Mouse (Mus musculus): ENCODE data around the gene Tas1r2. TPM values are rescaled to one million over a fixed set of nuclear protein-coding genes. Genes with fewer than 3 reads are reported as not detected.

Gene Tas1r2
- total RNA-seq, 2 experiments from 2014 or later, result not detected

DNA sequence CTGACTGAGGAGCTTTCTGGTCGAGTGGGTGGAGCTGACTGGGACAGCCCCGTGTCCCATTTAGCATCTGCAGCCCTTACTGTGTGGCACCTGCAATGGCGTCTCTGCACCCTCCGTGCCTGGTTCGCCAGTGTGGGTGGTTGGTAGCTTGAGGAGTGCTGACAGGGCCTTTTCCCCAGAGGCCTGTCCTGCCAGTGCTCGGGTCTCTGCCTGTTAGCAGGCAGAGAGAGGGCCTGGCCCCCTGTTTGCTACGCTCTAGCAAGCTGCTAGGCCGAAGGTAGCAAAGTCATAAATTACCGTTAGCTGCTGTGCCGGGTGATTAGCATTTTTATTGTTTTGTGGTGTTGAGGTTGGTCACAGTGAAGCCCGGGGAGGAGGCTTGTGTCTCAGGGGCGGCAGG, 13.5 kb upstream of the Tas1r2 start:
- no peak for DNase-seq

DNA sequence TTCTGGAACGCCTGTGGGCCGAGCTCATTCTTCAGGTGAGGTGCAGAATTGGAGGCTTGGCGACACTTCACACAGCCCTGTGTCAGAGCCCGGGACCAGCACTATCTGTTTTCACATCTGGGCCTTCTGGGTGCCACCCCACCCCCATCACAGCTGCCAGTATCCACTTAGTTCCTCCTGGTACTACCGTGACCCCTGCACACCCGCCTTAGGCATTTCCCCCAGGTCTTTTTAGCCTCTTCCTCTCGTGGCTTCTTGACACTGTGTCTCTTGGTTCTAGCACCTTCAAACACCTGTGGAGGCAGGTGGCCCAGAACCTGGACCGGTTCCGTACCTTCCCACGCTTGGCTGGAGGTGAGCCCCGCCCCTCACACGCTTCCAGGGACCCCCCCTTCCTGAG, 13.0 kb upstream of the Tas1r2 start:
- no peak for DNase-seq

DNA sequence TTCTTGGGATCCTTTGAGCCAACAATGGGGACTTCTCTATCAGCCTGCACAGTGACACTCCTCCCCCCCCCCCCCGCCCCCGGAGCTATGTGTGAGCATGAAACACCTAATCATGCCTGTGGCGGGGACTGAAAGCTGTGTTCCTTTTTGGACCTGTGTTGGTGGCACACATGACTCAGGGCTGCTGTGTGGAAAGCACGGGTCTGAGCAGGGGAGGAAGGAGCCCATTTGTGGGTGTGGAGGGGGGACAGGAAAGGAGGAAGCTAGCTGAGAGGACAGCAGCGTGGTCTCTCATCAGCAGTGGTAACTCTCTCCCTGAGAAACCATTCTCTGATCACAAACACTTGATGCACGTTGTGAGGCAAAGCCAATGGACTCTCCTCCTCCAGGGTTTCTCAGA, 12.6 kb upstream of the Tas1r2 start:
- no peak for DNase-seq

DNA sequence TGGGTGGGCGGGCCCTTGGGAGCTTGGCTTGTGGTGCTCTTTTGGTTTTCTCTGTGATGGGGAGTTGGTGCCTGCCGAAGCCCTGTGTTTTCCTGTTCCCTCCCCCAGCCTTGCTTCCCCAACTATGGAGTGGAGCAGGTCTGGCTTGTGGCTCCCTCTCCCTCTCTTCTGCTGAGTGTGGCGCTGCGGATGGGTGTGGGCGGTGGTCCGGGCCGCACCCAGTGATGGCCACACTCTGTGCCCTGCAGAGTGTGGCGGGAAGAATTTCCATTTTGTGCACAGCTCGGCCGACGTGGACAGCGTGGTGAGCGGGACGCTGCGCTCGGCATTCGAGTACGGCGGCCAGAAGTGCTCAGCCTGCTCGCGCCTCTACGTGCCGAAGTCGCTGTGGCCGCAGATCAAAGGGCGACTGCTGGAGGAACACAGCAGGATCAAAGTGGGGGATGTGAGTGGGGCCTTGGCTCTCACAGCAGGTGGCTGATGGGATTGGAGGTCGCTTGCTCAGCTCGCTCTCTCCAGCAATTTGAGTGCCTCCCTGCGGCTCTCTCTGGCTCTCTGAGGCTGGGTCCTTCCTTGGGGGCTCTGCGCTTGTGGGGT, 11.4 kb upstream of the Tas1r2 start:
- DNase-seq, result peak; percentile 29

DNA sequence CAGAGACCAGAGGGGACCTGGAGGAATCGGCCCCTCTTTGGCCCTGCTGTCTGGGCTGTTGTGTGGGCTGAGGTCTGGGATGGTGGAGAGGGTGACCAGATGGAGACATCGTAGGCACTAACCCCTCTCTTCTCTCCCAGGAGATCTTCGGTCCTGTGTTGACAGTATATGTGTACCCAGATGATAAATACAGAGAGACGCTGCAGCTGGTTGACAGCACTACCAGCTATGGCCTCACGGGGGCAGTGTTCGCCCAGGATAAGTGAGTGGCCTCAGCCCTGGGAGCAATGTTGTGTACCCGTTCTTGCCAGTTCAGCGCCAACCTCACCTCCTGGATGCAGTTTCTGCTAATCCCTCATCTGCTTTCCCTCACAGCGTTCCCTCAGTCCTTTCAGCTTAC, 9.4 kb upstream of the Tas1r2 start:
- DNase-seq, result peak; percentile 87

DNA sequence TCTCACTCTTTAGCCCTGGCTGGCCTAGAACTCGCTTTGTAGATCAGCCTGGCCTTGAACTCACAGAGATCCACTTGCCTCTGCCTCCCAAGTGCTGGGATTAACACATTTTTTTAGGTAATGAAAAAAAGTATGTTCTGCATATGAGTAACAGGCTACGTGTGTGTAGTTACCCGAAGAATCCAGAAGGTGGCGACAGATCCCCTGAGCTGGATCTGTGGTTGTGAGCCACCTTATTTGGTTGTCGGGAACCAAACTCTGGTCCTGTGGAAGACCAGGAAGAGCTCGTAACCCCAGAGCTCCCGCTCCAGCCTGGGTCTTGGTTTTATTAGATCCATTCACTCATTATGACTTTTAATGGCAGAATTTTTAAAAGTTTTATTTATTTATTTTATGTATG, 6.4 kb upstream of the Tas1r2 start:
- DNase-seq, result no peak

DNA sequence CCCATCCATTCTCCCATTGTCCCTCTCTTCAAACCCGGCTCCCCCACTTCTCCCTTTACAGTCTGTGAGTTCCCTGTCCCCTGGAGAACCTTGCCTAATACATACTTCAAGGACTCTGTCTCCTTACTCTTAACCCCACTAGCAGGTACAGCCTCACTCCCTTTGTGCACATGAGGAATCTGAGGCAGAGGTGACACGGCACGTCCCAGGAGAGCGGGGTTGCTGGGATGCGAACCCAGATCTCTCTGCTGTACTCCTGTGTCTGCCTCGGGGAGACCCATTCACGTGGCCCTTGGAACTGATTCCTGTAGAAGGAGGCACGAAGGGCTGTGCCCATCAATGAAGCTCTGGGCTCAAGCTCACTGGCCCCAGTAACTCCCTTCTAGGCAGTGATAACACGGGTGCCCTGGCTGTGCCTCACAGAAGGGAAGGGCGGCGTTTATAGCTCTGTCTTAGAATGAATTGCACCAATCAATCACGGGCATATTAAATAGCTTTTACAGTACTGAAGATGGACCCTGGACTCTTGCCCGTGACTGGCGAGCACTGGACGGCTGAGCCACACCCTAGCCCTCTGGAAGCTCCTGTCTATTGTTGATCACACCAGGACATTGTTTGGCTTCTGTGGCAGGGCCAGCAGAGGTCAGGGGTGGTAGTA, 3.1 kb upstream of the Tas1r2 start:
- DNase-seq, result no peak

DNA sequence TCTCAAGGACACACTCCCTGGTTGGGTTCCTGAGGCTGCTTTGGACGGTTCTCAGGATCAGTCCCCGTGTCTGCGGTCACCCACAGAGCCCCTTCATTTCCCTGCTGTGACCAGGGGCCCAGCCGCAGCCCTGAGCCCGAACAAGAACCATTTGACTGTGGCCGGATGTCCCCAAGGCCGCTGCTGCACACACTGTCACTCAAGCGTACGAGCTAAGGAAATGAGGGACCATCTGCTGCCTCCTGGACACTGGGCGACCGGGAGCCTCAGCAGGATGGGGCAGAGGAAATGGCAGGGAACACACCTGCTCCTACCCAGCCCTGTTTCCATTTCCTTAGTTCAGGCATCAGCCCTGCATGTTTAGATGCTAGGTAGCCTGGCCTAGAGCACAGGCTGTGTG, 2.4 kb upstream of the Tas1r2 start:
- DNase-seq, result no peak

DNA sequence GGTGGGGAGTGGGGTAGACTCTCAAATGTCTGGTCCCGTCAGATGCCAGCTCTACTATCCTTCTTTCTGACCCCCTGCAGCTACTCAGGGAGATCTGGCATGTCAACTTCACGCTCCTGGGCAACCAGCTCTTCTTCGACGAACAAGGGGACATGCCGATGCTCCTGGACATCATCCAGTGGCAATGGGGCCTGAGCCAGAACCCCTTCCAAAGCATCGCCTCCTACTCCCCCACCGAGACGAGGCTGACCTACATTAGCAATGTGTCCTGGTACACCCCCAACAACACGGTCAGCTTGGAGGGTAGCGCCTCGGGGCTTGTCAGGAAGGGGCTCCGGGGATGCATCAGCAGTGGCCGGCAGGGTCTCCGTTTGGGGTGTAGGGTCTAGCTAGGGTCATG, 8.6 kb downstream of the Tas1r2 start:
- no peak for DNase-seq

DNA sequence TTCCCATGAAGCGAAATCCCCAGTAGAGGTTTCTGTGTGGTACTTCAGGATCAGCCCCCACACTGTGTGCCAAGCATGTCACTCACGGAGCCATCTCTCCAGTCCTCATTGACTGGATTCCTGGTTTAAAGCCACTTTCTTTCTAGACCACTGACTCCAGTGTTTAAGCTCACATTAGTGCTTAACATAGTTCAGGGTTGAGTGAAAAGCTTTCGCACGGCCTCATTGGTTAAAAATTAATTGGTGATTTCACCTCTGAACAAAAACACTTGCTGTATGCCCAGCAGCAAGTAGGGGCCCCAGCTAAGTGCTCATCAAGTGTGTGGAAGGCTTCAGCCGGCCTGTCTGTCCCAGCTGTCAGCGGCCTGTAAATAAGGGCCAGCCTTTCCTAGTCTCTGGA, 14.3 kb downstream of the Tas1r2 start:
- DNase-seq, result no peak

DNA sequence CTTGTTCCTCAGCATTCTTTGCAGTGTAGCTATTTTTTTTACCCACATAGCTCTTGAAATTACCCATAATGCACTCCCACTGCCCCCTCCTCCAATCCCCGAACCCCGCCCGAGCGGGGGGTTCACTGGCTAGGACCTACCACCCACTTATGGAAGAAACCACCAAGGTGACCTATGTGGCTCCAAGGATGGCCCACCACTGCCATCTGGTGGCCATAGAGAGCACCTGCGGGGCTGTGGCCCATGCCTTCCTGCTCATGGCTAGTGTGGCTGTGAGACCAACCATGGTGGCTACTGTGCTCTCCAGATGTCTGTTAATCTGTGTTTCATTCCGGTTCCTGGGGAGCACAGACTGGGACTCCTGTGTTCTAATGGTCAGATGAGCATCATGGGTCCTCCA, 16.5 kb downstream of the Tas1r2 start:
- peak; percentile 60 for DNase-seq

DNA sequence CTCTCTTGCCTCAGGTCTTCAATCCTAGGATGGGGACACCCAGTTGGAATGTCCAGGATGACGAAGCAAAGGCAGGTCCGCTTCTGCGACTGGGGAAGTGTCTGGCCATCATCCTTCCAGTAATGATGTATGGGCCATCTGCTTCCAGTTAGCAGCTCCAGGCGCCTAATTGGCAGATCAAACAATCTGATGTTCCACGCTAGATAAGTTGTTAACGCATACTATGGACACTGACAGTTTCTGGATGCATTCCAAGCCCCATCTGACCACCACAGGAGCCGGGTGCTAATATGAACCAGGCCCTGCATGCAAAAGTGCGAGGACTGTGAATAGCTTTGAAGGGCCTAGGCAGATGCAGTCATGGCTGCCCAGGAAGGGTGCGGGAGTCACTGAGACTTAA, 22.4 kb downstream of the Tas1r2 start:
- DNase-seq, result no peak

DNA sequence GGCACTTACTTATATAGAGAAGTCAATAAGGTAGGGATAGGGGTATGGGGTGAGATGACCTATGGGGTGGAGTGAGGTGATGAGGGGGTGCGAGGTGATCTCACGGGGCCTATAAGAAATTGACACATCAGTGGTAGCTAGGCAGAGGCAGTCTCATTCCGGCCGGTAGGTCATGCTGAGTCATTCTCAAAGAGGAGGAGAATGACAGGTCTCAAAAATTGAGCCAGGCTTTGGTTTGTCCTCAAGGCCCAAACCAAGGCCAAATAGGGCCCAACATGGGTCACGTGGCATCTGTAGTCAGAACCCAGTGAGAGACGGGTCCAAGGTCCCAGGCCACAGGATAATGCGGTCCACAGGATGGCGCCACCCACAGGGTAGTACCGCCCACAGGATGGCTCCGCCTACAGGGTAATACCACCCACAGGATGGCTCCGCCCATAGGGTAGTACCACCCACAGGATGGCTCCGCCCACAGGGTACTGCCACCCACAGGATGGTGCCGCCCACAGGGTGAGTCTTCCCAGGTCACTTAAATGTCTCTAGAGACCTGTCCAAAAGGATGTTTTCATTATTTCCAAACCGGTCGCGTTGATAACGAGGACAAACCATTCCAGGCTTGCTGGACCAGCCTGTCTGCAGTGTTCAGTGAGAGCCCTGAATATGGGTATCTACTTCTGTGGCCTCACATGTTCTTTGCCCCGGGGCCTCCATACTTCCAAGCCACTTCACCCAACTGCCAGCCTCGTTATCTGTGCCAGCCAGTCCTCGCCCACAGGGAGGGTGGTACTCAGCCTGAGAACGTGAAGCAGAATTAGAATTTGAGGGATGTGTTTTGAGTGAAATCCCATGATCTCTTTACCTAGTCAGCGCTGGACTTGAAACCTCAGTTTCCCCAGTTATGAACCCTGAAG, 30.6 kb downstream of the Tas1r2 start:
- DNase-seq, result no peak

DNA sequence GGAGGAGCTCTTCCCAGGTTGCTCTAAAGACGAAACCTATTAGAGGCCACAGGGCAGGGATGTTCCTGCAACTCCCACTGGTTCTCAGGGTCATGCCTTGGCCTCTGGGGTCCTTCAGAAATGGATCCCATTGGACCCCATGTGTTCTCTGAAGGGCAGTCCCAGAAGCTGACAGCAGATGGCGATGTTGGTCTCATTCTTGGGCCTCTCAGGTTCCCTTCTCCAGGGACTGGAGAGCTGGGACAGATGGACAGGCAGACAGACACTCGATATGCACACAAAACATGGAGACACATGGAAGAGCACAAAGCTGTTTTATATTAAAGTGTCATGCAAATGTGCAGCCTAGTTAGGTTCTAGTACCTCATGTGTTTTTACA, 31.3 kb downstream of the Tas1r2 start:
- DNase-seq, result peak; percentile 72

DNA sequence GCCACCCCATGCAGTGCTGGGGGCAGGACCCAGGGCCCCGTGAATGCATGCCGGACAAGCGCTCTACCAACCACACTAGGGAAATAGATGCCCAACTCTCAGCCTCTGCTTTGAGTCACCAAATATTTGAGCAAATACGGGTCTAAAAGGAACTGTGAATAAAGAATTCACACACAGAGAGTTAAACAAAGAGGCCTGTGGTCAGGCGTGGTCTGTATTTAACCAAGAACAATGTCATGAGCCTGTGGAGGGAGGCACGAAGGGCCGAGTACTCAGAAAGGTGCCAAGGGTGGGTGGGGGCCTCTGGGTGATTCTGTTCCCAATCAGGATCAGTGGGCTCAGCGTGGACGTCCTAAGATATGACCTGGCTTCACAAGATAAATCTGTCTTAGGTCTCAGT, 34.7 kb downstream of the Tas1r2 start:
- DNase-seq, result no peak

DNA sequence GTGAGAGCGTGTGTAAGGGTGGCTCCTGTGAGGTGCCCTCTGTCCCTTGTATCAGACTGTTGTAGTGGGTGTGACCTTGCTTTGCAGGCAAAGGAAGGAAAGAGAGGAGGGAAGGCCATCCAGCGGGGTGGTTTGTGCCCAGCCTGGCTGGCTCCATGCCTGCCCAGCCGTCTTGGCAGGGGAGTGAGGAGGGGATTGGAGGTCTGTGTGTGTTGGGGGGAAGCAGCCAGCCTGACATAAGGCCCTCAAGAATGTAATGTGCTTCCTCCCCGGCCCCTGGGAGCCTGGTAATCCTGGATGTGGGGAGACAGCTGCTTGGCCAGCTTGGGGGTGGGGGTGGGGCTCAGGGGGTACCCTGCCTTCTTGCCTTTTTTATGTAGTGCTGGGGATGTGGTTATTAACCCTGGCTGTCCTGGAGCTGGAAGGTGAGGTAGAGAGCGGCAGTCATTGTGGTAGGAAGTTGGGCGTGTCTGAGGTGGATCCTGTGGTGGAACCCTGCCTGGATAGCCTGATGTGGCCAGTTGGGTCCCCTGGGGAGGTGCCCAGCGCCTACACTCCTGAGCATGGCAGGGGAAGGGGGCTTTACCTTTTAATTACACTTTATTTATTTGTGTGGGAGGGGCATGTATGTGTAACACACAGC, 36.4 kb downstream of the Tas1r2 start:
- DNase-seq, result no peak

DNA sequence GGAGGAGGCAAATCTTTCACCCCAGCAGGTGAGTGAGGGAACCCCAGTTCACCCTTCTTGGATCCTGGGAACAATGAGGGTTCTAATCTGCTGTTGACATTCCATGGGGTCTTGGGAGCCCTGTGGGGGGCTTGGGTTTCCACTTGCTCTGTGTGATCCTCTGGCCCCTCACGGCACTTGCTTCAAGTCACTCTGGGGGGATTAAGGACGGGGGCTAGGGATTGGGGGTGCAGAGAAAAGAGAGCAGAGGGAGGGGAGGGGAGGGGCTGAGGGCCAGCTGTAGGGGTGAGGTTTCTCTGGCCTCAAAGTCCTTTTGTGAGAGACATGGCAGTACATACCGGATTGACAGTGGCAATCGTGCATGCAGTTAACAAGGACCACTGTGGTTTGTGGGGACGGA, 40.0 kb downstream of the Tas1r2 start:
- no peak for DNase-seq

DNA sequence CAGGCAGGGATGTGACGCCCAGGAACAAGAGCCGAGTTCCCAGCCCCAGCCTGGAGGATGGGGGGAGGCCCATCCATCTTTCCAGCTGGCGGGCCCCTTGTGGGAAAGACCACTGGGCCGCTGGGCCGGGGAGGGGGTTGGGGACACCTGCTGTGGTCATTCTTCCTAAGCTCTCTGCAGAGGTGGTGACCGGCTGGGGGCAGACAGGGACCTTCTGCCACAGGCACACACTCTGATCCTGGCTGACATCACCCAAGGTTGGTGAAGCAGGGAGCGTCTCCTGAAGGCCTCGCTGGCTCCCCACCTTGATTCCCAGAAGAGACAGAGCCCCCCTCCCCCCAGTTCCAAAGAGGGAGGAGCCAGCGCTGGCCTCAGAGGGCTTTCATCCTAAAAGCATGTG, 44.4 kb downstream of the Tas1r2 start:
- DNase-seq, result no peak

DNA sequence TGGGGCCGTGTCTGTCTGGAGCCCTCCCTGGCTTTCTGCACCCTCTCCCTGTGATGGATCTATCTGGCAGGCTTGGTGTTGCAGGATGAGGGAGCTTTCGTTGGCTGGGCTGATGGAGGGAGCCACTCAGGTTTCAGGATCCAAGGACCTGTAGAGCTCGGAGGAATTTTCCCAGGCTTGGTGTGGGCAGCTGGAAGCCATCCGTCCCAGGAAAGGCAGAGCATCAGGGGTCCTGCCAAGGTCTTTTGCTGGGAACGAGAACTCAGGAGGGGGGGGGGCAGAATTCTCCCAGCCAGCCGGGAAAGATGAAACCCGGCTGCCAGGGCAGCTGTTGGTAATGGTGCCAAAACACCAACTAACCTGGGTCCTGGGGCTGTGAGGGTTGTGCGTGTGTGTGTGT, 45.3 kb downstream of the Tas1r2 start:
- DNase-seq, result no peak

DNA sequence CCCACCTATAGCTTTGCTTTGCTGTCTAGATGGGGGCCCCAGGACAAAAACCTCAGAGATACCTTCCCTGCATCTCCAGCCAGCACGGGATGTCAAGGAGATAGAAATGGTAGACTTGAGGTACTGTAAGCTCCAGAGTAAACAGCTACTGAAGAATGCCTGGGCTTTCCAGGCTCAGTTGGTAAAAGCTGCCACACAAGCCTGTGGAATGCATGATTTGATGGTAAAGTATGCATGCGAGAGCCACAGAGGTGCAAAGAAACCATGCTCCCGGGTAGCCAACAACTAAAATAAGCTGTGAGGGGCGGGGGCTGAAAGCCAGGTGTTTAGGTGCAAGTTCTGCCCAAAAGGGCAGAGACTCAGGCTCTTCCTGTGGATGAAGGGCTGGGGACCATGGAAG, 49.6 kb downstream of the Tas1r2 start:
- DNase-seq, result no peak

DNA sequence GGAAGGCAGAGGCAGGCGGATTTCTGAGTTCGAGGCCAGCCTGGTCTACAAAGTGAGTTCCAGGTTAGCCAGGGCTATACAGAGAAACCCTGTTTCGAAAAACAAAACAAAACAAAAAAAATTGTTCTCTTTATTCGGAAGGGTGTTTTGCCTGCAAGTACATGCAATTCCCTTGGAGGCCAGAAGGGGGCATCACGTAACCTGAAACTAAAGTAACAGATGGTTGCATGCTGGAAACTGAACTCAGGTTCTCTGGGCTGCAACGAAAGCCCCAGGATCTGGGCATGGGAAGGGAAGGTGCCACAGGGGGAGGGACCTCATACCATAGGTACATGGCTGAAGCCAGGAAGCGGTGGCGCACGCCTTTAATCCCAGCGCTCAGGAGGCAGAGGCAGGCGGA, 50.1 kb downstream of the Tas1r2 start:
- DNase-seq, result peak; percentile 8

DNA sequence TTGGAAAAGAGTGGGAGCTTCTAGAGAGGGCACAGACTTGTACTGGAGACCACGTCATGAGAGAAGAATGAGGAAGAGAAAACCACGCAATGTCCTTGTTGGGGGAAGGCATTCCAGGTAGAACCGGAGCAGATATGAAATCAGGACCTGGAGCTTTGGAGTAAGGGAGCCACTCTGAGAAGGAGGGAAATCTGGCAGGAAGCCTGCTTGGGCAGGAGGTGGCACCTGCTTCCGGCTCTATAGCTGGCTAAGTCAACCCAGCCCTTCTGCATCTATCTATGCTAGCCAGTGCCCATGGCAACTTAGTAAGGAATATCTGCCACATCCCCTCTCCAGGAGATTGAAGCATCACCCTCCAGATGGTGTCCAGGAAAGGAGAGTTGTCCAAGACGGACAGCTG, 52.6 kb downstream of the Tas1r2 start:
- no peak for DNase-seq

All from heart, postnatal 4 days (tissue).